Mouse (Mus musculus): ENCODE results near the gene Myo1e. TPM values are rescaled to one million over a fixed set of nuclear protein-coding genes. Genes with fewer than 3 reads are reported as not detected.
A peak's percentile ranks its signal among the peaks of the same experiment; 100 is the strongest.

The Myo1e gene
- polyA plus RNA-seq, 1 experiment from 2014 or later, result 5.9 TPM

- no peaks in the 10 kb centered on the region for H3K4me1 ChIP-seq (replicated peaks; ENCODE audit: control insufficient read depth, insufficient read depth, low read length)
- DNase-seq (ENCODE audit: low spot score), result no peak
- no peak overlapping the region for H3K4me2 ChIP-seq
- H3K9ac ChIP-seq (ENCODE audit: low read depth, low read length), result no peak overlapping the region
- H3K4me3 ChIP-seq (ENCODE audit: low read depth, low read length), result no peak overlapping the region
- WGBS, result 75% methylated on average over 11 of the region's 11 CpGs
- no peak for ATAC-seq (replicated peaks; ENCODE audit: low FRiP score)
- H3K9me3 ChIP-seq (ENCODE audit: control insufficient read depth, low read length), result no peaks in the 10 kb centered on the region
- H3K27ac ChIP-seq (ENCODE audit: low read depth, low read length), result no peak overlapping the region
- no peaks in the 10 kb centered on the region for H3K36me3 ChIP-seq (ENCODE audit: control insufficient read depth, insufficient read depth, low read length)
- H3K27me3 ChIP-seq (replicated peaks; ENCODE audit: control insufficient read depth, insufficient read depth, low read length), result no peaks in the 10 kb centered on the region
Measured at GRCm38 (mm10) chr9:70194622-70195021, 12.5 kb upstream of the Myo1e start.

- no peaks in the 10 kb centered on the region for H3K9me3 ChIP-seq (ENCODE audit: control insufficient read depth, low read length)
- ATAC-seq (replicated peaks; ENCODE audit: low FRiP score) (no peak), DNase-seq (ENCODE audit: low spot score) (no peak)
- H3K4me2 ChIP-seq, result no peak overlapping the region
- H3K9ac ChIP-seq (ENCODE audit: low read depth, low read length), result no peak overlapping the region
- WGBS, result 74% methylated on average over 15 of the region's 15 CpGs
- no peaks in the 10 kb centered on the region for H3K27me3 ChIP-seq (replicated peaks; ENCODE audit: control insufficient read depth, insufficient read depth, low read length)
- no peak overlapping the region for H3K27ac ChIP-seq (ENCODE audit: low read depth, low read length)
- H3K4me3 ChIP-seq (ENCODE audit: low read depth, low read length), result no peak overlapping the region
- H3K4me1 ChIP-seq (replicated peaks; ENCODE audit: control insufficient read depth, insufficient read depth, low read length), result no peaks in the 10 kb centered on the region
- H3K36me3 ChIP-seq (ENCODE audit: control insufficient read depth, insufficient read depth, low read length), result no peaks in the 10 kb centered on the region
Measured at GRCm38 (mm10) chr9:70196956-70197659, 10.0 kb upstream of the Myo1e start.

DNA sequence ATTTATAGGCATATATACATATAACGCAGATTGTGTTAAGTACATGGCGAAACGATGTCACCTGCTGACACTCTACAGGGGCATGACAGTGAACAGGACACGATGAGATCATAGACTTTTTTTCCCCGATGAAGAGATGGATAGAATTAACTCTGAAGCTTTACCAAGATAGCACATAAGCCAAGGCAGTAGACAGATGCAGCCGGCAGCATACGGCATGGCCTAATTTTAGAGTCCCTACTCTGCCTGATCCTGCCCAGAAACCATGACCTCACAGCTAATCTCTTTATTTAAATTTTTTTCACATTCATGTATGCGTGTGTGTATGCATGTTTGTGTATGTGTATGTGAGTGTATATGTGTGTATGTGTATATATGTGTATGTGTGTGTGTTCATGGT, 9.2 kb upstream of the Myo1e start:
- no peak overlapping the region for H3K4me2 ChIP-seq
- no peak overlapping the region for H3K27ac ChIP-seq (ENCODE audit: low read depth, low read length)
- H3K9ac ChIP-seq (ENCODE audit: low read depth, low read length), result no peak overlapping the region
- H3K9me3 ChIP-seq (ENCODE audit: control insufficient read depth, low read length), result no peaks in the 10 kb centered on the region
- no peaks in the 10 kb centered on the region for H3K36me3 ChIP-seq (ENCODE audit: control insufficient read depth, insufficient read depth, low read length)
- no peaks in the 10 kb centered on the region for H3K27me3 ChIP-seq (replicated peaks; ENCODE audit: control insufficient read depth, insufficient read depth, low read length)
- ATAC-seq (replicated peaks; ENCODE audit: low FRiP score) (no peak), DNase-seq (ENCODE audit: low spot score) (no peak)
- H3K4me1 ChIP-seq (replicated peaks; ENCODE audit: control insufficient read depth, insufficient read depth, low read length), result no peaks in the 10 kb centered on the region
- WGBS, result 87% methylated on average over 8 of the region's 8 CpGs
- H3K4me3 ChIP-seq (ENCODE audit: low read depth, low read length), result no peak overlapping the region

GRCm38 (mm10) chr9:70202753-70203152, 4.4 kb upstream of the Myo1e start:
- Histone ChIP-seq H3K4me1 (replicated peaks; ENCODE audit: control insufficient read depth, insufficient read depth, low read length) (0 out of 2 replicates have a peak, but pooled peaks cover under 1% of the 10 kb centered on the region), H3K9me3 (ENCODE audit: control insufficient read depth, low read length) (no peaks in the 10 kb centered on the region), H3K9ac (ENCODE audit: low read depth, low read length) (no peak overlapping the region), H3K36me3 (ENCODE audit: control insufficient read depth, insufficient read depth, low read length) (no peaks in the 10 kb centered on the region), H3K4me3 (ENCODE audit: low read depth, low read length) (no peak overlapping the region), H3K27me3 (replicated peaks; ENCODE audit: control insufficient read depth, insufficient read depth, low read length) (peaks cover 24% of the 10 kb centered on the region), H3K4me2 (no peak overlapping the region), H3K27ac (ENCODE audit: low read depth, low read length) (no peak overlapping the region)
- ATAC-seq (replicated peaks; ENCODE audit: low FRiP score) (no peak), DNase-seq (ENCODE audit: low spot score) (peak; percentile 47)
- 57% methylated on average over 5 of the region's 5 CpGs for WGBS

GRCm38 (mm10) chr9:70203267-70204076, 3.7 kb upstream of the Myo1e start:
- H3K27me3 ChIP-seq (replicated peaks; ENCODE audit: control insufficient read depth, insufficient read depth, low read length), result peaks cover 31% of the 10 kb centered on the region
- no peak for ATAC-seq (replicated peaks; ENCODE audit: low FRiP score)
- 72% methylated on average over 15 of the region's 15 CpGs for WGBS

GRCm38 (mm10) chr9:70207981-70208521, 901 bp downstream of the Myo1e start:
- 2% methylated on average over 25 of the region's 26 CpGs for WGBS
- H3K4me2 ChIP-seq, result peak overlapping the region; percentile 94
- H3K27ac ChIP-seq (ENCODE audit: low read depth, low read length), result no peak overlapping the region
- ATAC-seq (replicated peaks; ENCODE audit: low FRiP score), result no peak; the same call in 1 of the 2 replicates
- no peaks in the 10 kb centered on the region for H3K9me3 ChIP-seq (ENCODE audit: control insufficient read depth, low read length)
- H3K9ac ChIP-seq (ENCODE audit: low read depth, low read length), result peak overlapping the region; percentile 55
- peak; percentile 44 for DNase-seq (ENCODE audit: low spot score)
- peaks cover 48% of the 10 kb centered on the region for H3K27me3 ChIP-seq (replicated peaks; ENCODE audit: control insufficient read depth, insufficient read depth, low read length)
- H3K4me1 ChIP-seq (replicated peaks; ENCODE audit: control insufficient read depth, insufficient read depth, low read length), result 0 out of 2 replicates have a peak, but pooled peaks cover 3% of the 10 kb centered on the region
- H3K36me3 ChIP-seq (ENCODE audit: control insufficient read depth, insufficient read depth, low read length), result no peaks in the 10 kb centered on the region
- peak overlapping the region; percentile 62 for H3K4me3 ChIP-seq (ENCODE audit: low read depth, low read length)

More at GRCm38 (mm10) chr9:70203267-70204076, 3.7 kb upstream of the Myo1e start:
- Histone ChIP-seq H3K4me2 (no peak overlapping the region), H3K4me3 (ENCODE audit: low read depth, low read length) (no peak overlapping the region), H3K4me1 (replicated peaks; ENCODE audit: control insufficient read depth, insufficient read depth, low read length) (0 out of 2 replicates have a peak, but pooled peaks cover 3% of the 10 kb centered on the region), H3K9me3 (ENCODE audit: control insufficient read depth, low read length) (no peaks in the 10 kb centered on the region), H3K27ac (ENCODE audit: low read depth, low read length) (no peak overlapping the region), H3K9ac (ENCODE audit: low read depth, low read length) (no peak overlapping the region), H3K36me3 (ENCODE audit: control insufficient read depth, insufficient read depth, low read length) (no peaks in the 10 kb centered on the region)
- DNase-seq (ENCODE audit: low spot score), result no peak

DNA sequence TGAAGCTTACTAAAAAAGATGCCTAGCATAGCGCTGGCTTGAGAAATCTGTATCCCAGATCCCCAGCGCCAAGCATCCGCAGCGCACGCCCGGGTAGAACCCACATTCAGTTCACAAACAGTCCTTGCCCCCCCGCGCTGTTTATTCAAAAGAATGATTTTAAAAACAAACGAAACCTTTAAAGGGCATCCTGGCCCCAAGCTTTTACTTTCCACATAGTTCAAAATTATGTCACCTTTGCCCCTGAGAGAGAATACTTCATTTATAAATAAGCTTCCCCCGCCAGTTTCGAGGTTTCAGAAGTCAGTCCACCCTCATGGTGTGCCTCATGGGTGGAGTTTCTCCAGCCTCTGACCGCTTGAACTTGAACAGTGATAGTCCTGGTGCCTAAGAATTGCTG, 1.6 kb downstream of the Myo1e start:
- 22% methylated on average over 12 of the region's 12 CpGs for WGBS
- Histone ChIP-seq H3K4me2 (peak overlapping the region; percentile 94), H3K9me3 (ENCODE audit: control insufficient read depth, low read length) (no peaks in the 10 kb centered on the region), H3K9ac (ENCODE audit: low read depth, low read length) (no peak overlapping the region), H3K27me3 (replicated peaks; ENCODE audit: control insufficient read depth, insufficient read depth, low read length) (peaks cover 48% of the 10 kb centered on the region), H3K36me3 (ENCODE audit: control insufficient read depth, insufficient read depth, low read length) (no peaks in the 10 kb centered on the region), H3K4me1 (replicated peaks; ENCODE audit: control insufficient read depth, insufficient read depth, low read length) (0 out of 2 replicates have a peak, but pooled peaks cover 3% of the 10 kb centered on the region), H3K27ac (ENCODE audit: low read depth, low read length) (no peak overlapping the region), H3K4me3 (ENCODE audit: low read depth, low read length) (peak overlapping the region; percentile 62)
- ATAC-seq (replicated peaks; ENCODE audit: low FRiP score) (no peak), DNase-seq (ENCODE audit: low spot score) (no peak)

DNA sequence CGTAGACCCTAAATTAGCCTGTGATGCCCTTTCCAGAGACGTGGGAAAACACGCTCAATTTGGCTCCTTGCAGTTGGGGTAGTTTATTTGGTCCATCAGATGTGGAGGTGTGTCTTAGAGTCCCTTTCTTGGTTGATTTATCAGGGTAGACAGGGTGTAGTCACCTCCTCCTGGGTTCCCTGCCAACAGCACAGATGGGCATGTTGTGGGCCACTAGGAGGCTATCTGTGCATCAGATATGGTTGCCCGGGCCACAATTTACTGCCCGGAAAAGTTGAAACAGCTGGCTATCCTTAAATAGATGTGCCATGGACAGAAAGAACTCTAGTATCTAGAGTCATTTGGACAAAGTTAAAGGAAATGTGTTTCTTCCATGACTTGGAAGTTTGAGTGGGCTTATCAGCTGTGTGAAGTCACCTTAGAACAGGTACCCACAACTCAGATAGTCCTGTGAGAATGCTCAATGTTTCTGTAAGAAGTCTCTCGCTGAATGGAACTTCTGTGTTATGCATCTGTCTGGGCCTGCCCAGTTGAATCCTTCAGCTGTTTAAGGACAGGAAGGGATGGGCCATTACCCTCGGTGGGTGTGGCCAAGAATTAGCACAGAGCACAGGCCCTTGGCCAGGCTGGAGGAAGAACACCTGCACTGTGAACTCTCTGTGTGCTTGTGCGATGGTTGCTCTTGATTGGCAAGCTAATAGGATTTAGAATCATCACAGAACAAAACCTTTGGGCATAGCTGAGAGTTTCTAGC, 2.3 kb downstream of the Myo1e start:
- no peak overlapping the region for H3K4me3 ChIP-seq (ENCODE audit: low read depth, low read length)
- H3K27me3 ChIP-seq (replicated peaks; ENCODE audit: control insufficient read depth, insufficient read depth, low read length), result peaks cover 48% of the 10 kb centered on the region
- no peak for ATAC-seq (replicated peaks; ENCODE audit: low FRiP score)
- no peaks in the 10 kb centered on the region for H3K36me3 ChIP-seq (ENCODE audit: control insufficient read depth, insufficient read depth, low read length)
- no peak overlapping the region for H3K27ac ChIP-seq (ENCODE audit: low read depth, low read length)
- 0 out of 2 replicates have a peak, but pooled peaks cover 3% of the 10 kb centered on the region for H3K4me1 ChIP-seq (replicated peaks; ENCODE audit: control insufficient read depth, insufficient read depth, low read length)
- H3K4me2 ChIP-seq, result no peak overlapping the region; the same call in 1 of the 2 replicates
- 76% methylated on average over 8 of the region's 8 CpGs for WGBS
- no peak overlapping the region for H3K9ac ChIP-seq (ENCODE audit: low read depth, low read length)
- no peaks in the 10 kb centered on the region for H3K9me3 ChIP-seq (ENCODE audit: control insufficient read depth, low read length)
- no peak for DNase-seq (ENCODE audit: low spot score)

Data from liver, embryonic 11.5 days (tissue).